Mouse (Mus musculus) brain, embryonic 14.5 days (tissue): ENCODE measurements around the gene Exoc4. TPM values are rescaled to one million over a fixed set of nuclear protein-coding genes. Genes with fewer than 3 reads are reported as not detected.

Experiments
- DNase-seq: peaks from one replicate; pipeline ENCODE4 v3.0.0-alpha.2; 2011; ENCODE audit warnings: low read depth
- CTCF ChIP-seq: fragments of 200-500 bp; IDR thresholded peaks from 2 replicates; pipeline ENCODE4 v1.5.1; 2012; ENCODE audit warnings: inconsistent platforms, mild to moderate bottlenecking, moderate library complexity, borderline replicate concordance; ENCODE audit not compliant: insufficient read depth, insufficient read length; ENCODE audit errors: extremely low read depth
- POLR2A ChIP-seq: fragments of 200-500 bp; IDR thresholded peaks from 2 replicates; pipeline ENCODE4 v1.6.1; 2012; ENCODE audit warnings: mild to moderate bottlenecking, inconsistent platforms, borderline replicate concordance; ENCODE audit not compliant: poor library complexity, insufficient read depth, insufficient read length, severe bottlenecking; ENCODE audit errors: extremely low read depth
- polyA plus RNA-seq: library from polyadenylated mRNA; depleted of rRNA; stranded (reverse); fragments of >200 nt; gene quantifications from 2 replicates; pipeline ENCODE4 v1.2.3, GENCODE M21; 2012

The Exoc4 gene
- polyA plus RNA-seq, 1 experiment, result 31.5 TPM

DNA sequence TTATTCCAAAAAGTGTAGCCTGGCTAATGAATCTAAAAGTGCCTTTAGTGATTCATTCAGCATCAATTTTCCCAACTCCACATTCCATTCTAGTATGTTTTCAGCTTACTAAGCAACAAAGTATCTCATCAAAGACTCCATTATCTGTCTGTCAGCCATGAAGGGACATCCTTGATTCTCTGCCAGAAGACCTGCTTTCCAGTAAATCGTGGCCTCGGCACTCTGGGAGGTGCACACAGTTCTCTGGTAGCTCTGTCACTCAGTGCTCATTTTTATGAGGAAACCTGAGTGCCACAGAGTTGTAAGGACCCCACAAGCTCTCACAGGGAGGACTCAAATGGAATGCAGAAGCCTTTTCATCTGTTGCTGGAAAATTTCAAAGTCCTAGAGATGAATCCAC lies 436.4 kb downstream of the Exoc4 start:
- TF ChIP-seq POLR2A (no peak), CTCF (no peak)
- DNase-seq, result peak; percentile 35

DNA sequence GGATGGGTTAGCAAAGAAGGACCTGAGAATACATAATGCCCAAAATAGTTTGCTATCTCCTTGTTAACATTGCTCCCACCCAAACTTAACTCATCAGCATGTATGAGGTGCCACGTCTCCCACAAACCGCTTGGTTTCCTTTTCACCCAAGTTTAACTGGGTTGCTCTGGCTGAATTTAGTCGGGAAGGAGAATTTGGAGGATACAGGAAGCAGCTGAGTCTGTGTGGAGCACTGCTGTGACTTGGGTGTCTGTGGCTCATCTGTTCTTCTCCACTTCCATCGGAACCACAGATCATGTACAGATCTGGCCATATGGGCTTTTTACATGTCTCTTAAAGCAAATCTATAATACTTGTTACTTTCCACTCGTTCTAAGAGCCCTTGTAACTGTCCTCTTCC lies 441.7 kb downstream of the Exoc4 start:
- TF ChIP-seq POLR2A (no peak), CTCF (no peak)
- no peak for DNase-seq

DNA sequence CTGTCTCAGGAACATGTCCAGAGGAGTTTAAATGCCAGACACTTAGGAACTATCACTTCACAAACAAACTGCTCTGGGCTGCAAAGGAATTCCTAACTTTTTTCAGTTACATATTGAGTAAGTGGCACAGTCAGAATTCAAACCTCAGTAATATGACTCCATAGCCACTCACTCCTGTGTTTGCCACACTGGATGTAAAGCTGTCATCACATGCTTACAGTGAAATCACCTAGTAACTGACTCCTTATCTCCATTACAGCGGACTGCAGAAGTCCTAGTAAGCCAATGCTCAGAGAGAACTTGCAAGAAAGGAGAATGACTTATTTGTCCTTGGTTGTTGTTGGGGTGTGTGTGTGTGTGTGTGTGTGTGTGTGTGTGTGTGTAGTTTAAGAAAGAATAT lies 448.1 kb downstream of the Exoc4 start:
- DNase-seq, result no peak
- no peak for TF ChIP-seq CTCF
- TF ChIP-seq POLR2A, result no peak

DNA sequence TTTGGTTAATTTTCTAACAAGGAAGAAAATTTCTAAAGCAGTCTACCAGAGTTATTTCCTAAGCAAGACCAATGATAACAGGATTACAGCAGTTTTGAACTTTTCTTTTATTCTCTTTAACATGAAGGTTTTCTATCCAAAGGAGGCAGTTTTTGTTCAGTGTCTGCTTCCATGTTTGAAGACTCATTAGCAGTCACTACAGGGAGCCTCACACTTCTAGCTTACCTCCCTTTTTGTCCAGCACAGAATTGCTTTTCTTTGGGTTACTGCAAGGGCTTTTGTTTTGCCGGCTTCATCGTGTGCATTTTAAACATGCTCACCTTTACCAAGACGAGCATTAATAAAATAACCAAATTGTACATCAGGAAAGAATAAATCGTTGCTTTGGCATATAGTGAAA lies 460.0 kb downstream of the Exoc4 start:
- TF ChIP-seq POLR2A, result no peak
- TF ChIP-seq CTCF, result no peak

DNA sequence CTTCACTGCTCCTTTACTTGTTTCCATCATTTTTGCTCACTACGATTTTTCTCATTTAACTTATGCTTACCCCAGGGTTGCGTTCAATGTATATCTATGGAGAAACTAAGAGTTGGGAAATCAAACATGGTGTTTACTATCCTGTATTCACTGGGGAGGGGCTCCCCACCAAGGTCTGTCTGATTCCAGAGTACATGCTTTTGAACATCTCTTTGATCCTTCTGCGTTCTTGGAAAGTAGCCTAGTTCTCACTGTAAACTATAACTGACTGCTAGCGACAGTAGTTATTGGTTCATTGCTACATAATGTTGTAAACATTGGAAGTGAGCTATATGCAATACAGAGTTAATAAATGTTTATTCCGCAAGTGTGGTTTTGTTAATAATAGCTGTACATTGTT lies 460.5 kb downstream of the Exoc4 start:
- DNase-seq, result peak; percentile 65

More for the DNA sequence above, 460.0 kb downstream of the Exoc4 start:
- peak; percentile 73 for DNase-seq

DNA sequence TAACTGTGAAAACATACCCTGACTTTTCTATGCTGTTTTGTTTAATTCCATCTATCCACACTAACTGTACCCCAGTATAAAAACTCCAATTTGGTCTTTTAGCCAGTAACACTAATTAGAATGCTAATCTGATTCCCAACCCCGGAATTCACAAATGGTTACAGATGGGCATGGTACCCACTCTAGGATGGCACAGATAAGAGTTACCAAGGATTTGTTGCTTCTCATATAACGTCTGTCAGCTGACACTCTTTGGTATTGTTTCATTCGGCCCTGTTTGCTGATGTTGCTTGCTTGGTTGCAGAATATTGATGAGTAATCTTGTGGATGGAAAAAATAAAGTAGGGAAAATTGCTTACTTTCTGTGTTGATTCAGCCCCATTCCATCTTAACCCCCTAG lies 462.9 kb downstream of the Exoc4 start:
- peak; percentile 76 for DNase-seq
- TF ChIP-seq POLR2A (no peak), CTCF (no peak)

More for the DNA sequence above, 460.5 kb downstream of the Exoc4 start:
- TF ChIP-seq POLR2A (no peak), CTCF (no peak)

DNA sequence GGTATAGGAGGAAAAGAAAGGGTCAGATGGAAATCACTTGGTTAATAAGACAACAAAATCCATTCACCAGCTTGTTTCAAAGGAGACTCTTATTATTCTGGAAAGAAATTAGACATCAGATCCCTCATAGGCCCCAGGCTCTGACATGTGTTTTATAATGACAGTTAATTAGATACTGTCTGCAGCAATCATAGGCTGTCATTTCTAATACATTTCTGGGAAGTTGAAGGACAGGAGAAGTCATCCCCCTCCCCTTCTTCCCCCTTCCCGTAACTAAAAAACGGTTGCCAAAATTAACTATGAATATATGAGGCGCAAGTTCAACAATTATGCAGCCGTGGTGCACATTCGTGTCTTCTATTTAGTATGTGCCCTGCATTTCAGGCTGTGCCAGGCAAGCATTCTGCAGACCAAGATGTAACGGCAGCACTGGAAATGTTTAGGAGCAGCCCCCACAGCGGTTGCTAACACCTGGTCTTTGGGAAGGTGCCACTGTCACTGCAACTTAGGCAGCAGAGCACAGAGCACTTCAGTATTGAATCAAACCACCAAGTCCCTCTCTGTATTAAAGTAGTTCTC lies 463.7 kb downstream of the Exoc4 start:
- DNase-seq, result peak; percentile 87
- no peak for TF ChIP-seq POLR2A
- TF ChIP-seq CTCF, result no peak

DNA sequence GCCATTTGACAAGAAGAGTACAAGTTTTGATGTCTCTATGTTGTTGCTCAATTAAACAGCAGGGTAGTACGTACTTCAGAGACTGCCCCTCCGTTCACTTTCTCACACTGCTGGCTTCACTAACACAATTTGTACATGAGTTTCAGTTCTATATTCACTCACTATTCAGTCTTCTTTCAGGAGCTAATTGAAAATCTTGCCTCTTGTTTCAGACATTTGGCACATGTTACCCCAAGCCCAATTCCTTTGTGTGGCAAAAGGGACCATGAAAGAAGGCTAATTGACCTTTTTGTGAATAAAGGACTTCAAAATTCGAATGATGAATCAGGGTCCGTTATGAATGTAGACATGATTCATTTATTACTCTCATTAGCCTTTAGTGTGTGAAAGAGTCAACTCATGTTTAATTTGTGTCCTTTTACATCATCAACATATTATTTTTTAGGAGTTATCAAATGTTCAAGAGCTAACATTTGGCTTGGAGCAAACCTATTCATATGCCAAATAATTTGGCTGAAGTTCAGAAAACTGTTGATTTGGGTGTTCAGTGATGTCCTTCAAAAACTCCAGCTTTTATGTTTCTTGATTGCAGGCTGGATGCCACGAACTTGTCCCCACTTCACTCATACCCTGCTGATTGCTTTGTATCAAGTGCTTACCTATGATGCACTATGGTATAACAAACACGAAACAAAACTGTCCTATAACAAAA lies 467.5 kb downstream of the Exoc4 start:
- peak; percentile 91 for DNase-seq
- no peak for TF ChIP-seq CTCF
- no peak for TF ChIP-seq POLR2A

DNA sequence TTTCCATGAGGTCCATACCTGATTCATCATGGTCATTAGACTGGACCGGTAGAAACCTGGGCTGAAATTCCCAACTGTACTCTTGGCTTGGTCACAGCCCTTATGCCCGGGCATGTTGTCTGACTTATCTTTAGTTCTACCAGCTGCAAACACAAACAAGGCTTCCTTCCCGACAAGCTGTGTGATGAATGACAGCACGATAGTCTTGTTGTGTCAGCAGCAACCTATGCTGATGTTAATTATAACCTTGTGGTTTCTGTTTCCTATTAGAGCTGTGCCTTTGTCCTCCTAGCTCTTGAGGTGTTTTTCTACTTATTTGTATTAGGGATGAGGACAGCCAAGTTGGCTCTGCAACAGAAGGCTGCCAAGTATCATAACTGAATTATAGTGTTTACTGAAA lies 472.3 kb downstream of the Exoc4 start:
- no peak for TF ChIP-seq CTCF
- TF ChIP-seq POLR2A, result no peak
- DNase-seq, result no peak

DNA sequence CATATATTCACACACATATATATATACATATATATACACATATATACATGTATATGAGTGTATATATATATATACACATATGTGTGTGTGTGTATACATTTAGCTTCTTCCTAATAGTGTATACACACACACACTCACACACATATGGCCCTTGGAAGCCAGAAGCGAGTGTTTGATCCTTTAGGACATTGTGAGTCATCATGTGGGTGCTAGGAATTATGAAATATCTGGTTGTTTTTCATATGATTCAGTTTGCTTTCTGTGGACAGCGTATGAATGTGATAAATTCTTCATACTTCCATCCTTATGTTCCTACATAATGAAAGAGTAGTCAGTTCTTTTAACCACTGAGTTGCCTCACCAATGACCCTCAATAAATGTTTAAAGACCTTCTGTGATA lies 473.9 kb downstream of the Exoc4 start:
- TF ChIP-seq CTCF, result no peak
- no peak for TF ChIP-seq POLR2A
- no peak for DNase-seq

DNA sequence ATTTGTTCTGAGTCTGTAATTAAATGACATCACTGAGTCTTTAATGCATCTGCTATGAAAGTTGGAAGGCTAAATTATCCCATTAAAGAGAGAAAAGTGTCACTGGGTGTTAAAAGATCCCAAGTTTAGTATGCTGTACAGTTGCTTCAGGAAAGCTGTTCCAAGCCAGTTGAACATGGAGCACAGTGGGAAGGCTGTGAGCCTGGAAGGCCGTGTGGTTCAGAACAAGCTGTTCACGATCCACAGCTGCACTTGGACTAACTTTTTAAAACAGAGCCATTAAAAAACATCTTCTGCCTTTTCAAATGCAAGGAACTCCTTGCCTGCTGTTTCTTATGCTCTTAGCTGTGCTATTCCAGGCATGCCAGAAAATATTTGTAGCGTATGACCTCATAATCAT lies 475.7 kb downstream of the Exoc4 start:
- DNase-seq, result no peak

DNA sequence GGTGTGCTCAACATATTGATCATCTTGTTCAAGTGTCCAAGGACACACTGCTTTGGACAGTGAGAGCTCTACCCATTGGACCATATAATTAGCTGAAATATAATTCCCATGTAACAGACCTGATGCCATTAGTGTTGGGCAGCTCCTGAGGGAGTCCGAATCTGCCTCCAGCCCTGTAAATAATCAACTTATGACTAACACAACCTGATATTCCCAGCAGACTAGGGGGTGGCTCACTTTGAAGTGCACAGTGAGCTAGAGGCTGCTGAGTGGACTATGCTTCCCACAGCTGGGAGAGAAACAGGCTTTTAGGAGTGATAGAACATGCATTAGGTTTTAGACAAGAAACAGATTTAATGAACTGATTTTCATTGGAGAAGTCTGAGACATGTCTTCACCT lies 478.4 kb downstream of the Exoc4 start:
- DNase-seq, result no peak
- TF ChIP-seq POLR2A (no peak), CTCF (no peak)

More for the DNA sequence above, 475.7 kb downstream of the Exoc4 start:
- TF ChIP-seq POLR2A (no peak), CTCF (no peak)

DNA sequence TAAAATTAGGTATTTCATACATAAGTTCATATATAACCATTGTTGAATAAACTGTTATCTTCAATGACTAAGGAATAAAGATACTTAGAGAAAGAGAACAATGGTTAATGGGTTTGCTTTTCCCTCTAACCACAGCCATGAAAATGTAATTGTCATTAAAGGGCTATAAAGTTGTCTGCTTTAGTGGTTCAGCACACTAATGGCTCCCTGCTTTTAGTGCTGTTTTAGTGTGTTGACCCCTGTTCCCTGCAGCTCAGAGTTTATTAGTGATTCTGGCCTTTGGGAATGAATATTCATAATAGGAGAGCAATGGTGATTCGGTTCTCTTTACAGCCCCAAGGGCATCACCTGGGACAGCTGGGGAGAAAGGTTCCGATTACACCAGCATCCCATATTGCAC lies 483.3 kb downstream of the Exoc4 start:
- TF ChIP-seq POLR2A (no peak), CTCF (no peak)
- no peak for DNase-seq
